Mouse (Mus musculus) small intestine, adult 2 months (tissue): Measurements from ENCODE around the gene Arpc5.

Experiments
- CTCF ChIP-seq: fragments of 200-500 bp; IDR thresholded peaks from 2 replicates; pipeline ENCODE4 v1.5.1; 2012; ENCODE audit warnings: low read depth, mild to moderate bottlenecking, control low read depth, inconsistent platforms, low read length, moderate library complexity, mixed read lengths; ENCODE audit not compliant: insufficient replicate concordance, insufficient read length; ENCODE audit errors: extremely low read depth
- POLR2A ChIP-seq: fragments of 200-500 bp; IDR thresholded peaks from 2 replicates; pipeline ENCODE4 v1.6.1; 2012; ENCODE audit warnings: low read depth, mild to moderate bottlenecking, control low read depth, inconsistent platforms, low read length, moderate library complexity

- TF ChIP-seq POLR2A (no peak), CTCF (no peak)
Measured at GRCm38 (mm10) chr1:152718200-152718599, 48.1 kb upstream of the Arpc5 start.
